Mouse (Mus musculus) gastrocnemius, postnatal 14 days (tissue): ENCODE results near the gene Isca1. TPM values are rescaled to one million over a fixed set of nuclear protein-coding genes. Genes with fewer than 3 reads are reported as not detected.
A peak's percentile ranks its signal among the peaks of the same experiment; 100 is the strongest.
"Not testable (repeated sequence)": the region's sequence is repeated elsewhere in the genome, so short reads cannot be mapped to it uniquely, and the experiment has no call there.

Experiments used
- DNase-seq: peaks from one replicate; pipeline ENCODE4 v3.0.0; 2021; ENCODE audit warnings: mixed read lengths
- intact Hi-C: fragments of 180-260 bp; cut with DNase I; formaldehyde crosslinking; loops from one replicate; pipeline ENCODE4 v1.15.1; 2025; ENCODE audit warnings: low total_unique reads
- long read RNA-seq, 2 experiments: library from polyadenylated mRNA; stranded (forward); transcript quantifications; one replicate each; pipeline ENCODE4 v2.0.0; 2021
- total RNA-seq, 2 experiments: library from RNA; stranded (reverse); gene quantifications; 2 replicates each; pipeline ENCODE4 v1.2.3; 2021

Gene Isca1
- total RNA-seq = 100 to 1,000 TPM; 107 to 121 TPM
- long read RNA-seq, experiment 1, transcript Isca1-201 (4 exons, 1,942 nt) = major isoform, 259 of 268 reads
- long read RNA-seq, experiment 1, partial matches to known transcripts = 3 of 268 reads
- long read RNA-seq, experiment 1, other reads (novel, unspliced or antisense) = 1 of 268 reads
- long read RNA-seq, experiment 2, transcript Isca1-201 (4 exons, 1,942 nt) = major isoform, 275 of 283 reads
- long read RNA-seq, experiment 2, partial matches to known transcripts = 4 of 283 reads
- long read RNA-seq, experiment 2, other reads (novel, unspliced or antisense) = 0 of 283 reads

GRCm38 (mm10) chr13:59769296-59770163 lies at the start of gene Isca1:
TSS of gene Isca1 (minus strand) at chr13:59769810.
- intact Hi-C loops = no loop called here
- DNase-seq = peak; percentile 99

DNA sequence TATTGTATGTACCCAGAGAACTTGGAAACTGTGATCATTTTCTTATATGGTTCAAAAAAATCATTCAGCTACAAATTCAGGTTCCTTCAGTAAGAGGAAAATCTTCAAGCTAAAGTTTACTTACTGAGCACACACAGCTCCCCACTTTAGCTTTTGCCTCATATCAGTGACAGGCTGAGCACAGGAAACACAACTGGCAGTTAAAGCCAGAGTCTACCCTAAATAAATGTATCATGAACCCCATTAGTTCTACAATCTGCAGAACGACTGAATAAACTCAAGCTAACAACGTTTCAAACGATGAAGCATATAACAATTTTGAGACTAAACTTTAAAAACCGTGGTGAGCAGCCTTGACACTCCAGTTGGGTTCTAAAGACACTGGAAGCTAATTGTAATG lies 47.7 kb upstream of the Isca1 start:
- intact Hi-C loops = no loop called here
- DNase-seq = no peak

DNA sequence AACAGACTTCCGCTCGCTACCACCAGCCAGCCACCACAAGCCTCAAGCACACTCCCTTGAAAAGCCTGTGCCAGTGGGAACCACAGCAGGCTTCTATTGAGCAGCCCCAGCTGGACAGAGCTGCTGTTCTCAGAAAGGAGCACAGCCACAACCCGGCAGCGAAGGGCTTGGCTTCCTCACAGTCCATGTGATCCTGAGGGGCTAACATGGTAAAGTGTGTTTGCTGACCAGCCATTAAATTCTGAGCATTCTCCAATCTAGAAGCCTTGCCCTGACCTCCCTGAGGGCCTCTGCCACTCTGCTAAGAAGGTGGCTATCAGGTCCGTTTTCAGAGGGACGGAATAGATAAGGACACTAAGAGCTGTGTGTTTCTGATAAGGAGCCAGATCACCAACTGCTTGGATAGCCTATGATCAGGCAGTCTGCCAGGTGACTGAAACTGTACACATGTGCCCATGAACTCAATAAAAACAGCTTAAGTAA lies 44.5 kb upstream of the Isca1 start:
- intact Hi-C loops = no loop called here
- DNase-seq = no peak

DNA sequence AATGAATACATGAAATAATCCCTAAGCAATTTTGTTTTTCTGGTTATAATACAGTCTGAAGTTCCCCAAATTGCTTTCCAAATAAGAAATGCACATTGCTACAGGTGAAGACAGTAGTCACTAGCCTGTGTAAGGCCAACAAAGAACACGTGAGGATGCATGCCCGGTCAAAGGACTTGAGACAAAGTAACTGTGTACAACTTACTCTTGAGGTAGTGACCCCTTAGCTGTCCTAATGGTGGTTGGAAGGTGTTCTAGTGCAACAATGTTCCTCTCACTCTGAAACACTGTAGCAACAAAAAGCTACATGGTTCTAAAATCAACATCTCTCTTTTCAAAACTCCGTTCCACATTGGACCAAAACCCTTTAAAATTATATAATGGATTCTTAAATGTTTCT lies 42.0 kb upstream of the Isca1 start:
- DNase-seq = no peak
- intact Hi-C loops = no loop called here

DNA sequence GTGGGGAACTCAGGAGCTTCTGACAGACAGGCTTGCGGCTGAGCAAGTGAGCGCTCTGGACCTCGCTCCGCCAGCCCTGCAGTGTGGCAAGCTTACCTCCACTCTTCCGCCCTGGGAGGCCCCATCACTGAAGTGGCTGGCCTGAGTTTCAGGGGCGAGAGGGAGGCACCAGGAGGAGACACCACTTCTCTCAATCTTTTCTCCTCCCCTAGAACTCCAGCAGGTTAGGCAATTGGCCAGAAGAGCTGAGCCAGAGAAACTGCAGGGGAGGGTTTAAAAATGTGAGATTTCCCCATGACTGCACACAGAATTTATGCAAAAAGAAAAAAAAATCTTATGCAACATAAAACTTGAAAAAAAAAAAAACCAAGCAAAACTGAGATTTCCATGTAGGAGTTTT lies 31.4 kb upstream of the Isca1 start:
- intact Hi-C loops = no loop called here
- DNase-seq = no peak

GRCm38 (mm10) chr13:59800077-59800476 lies 30.5 kb upstream of the Isca1 start:
- intact Hi-C loops = no loop called here
- no peak for DNase-seq

- no peak for DNase-seq
- intact Hi-C loops = no loop called here
Measured at GRCm38 (mm10) chr13:59798306-59798705, 28.7 kb upstream of the Isca1 start.

GRCm38 (mm10) chr13:59796466-59796848 lies 26.8 kb upstream of the Isca1 start:
- no peak for DNase-seq
- intact Hi-C loops = no loop called here

DNA sequence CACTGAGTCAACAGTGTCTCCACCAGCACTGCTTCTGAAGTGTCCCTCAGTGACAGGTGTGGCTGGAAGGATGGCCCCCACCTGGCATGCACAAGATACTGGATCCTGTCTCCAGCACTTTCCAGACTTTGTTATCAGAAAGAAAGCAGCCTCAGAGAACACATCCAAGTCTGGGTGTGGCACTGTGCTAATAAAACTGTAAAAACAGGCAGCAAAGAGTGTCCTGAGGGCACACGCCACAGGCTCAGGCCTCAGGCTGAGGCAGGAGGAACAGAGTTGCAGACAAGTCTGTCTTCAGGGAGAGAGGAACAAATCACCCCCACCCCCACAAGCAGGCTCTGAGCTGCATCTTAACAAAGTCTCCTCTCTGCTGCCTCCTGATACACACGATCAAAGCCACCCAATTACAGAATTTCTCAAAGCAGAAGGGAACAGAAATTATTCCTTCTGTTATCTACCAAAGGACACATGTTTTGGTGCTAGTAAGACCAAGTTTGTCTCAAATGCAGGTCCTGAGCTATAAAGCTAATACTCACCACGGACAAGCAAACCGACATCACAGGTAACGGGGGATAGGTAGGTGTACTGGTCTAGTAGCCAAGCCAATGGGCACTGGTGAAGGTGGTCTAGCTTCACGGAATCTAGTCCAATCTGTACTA lies 26.3 kb upstream of the Isca1 start:
- intact Hi-C loops = no loop called here
- no peak for DNase-seq

DNA sequence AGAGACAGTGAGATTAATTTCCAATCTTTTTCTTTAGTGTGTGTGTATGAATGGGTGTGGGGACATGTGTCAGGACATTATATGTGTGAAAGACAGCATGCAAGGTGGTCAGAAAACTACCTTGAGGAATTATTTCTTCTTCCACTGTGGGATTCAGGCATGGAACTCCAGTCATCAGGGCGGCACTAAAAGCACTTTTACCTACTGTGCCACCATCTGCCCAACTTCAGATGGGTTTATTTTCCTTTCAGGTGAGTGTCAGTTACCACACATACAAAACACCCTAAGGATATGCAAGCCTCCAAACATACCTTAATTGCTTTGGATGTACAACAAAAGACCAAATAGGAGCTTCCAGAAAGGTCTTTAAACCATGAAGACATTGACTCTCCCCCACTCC lies 25.2 kb upstream of the Isca1 start:
- no peak for DNase-seq
- intact Hi-C loops = no loop called here

DNA sequence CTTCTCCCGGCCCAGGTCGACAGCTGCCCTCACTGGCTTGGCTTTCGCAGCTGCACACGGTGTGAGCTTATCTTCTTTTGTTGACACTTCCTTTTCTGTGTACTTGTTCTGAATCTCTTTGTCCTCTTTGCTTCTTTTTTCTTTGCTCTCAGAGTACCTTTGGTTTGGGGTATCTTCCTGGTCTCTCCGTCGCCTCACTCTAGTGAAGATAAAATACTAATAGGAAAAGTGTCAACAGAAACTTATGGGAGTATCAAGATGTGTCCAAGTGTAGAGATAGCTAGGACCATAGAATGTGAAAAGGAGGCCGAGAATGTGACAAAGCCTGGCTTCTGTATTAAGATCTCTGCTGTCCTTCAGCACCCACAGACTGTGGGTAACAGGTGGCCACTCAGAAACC lies 12.5 kb upstream of the Isca1 start, which contains the start of gene Gm49354:
Gene Gm49354, minus strand, starts transcription at position 101 of the 400 bp plus-strand sequence.
- DNase-seq = no peak
- intact Hi-C loops = no loop called here

- DNase-seq, intact Hi-C loops: not testable (repeated sequence)
Measured at GRCm38 (mm10) chr13:59779744-59780264, 10.2 kb upstream of the Isca1 start.

- DNase-seq = no peak
- intact Hi-C loops = no loop called here
Measured at GRCm38 (mm10) chr13:59779213-59779612, 9.6 kb upstream of the Isca1 start.

GRCm38 (mm10) chr13:59775168-59775567 lies 5.6 kb upstream of the Isca1 start:
- intact Hi-C loops = no loop called here
- no peak for DNase-seq

- DNase-seq = peak; percentile 81
- intact Hi-C loops = no loop called here
Measured at GRCm38 (mm10) chr13:59771257-59771656, 1.6 kb upstream of the Isca1 start.

DNA sequence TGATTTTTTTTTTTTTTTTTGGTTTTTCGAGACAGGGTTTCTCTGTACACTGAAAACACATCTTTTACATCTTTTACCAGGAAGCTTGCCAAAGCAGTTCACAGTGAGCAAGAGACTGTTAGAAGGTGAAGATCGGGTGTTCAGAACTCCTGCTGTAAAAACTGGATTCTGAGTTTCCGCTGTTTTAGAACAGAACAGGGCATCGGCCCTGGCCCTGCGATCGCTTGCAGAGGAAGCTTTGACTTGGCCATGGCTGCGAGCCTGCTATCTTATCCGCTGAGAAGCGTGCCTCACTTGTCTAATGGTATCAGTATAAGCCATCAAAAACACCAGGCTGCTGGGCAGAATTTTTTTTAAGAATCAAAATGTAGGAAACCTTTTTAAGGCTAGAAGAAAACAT lies 1.2 kb upstream of the Isca1 start:
- intact Hi-C loops = no loop called here
- no peak for DNase-seq

DNA sequence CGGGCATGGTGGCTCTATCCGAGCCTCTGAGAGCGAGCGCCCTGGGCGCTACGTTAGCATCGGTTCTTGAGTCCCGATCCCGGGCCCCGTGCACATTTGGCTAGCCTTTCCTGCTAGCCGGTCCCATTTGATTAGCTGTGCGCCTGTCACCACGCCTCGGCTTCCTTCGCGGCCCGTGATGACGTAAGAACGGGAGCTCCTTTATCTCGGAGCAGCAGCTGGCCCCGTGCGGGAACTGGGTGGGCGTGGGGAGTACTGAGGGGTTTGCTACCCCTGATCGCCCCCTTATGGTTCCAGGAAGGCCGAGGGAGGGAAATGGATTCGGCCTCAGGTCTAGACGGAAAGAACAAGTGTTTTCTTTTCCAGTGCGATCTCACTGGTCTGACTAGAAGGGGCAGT lies 553 bp upstream of the Isca1 start:
- peak; percentile 81 for DNase-seq
- intact Hi-C loops = no loop called here

DNA sequence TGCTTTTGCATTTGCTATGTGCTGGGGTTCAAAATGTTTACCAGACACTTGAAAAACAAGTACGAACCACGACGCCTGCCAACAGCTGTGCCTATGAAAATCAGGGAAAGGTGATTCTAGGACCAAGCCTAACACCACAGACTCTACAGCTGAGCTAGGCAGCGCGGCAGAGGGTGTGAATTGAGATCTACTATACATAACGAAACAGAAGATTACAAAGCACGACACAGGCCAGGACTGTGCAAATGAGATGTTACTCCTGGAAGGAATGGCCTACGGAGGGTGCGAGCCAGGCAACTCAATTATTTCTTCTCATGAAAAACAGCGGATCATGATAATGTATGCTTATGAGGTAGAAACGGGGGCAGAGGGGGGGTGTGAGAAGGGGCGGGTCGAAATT lies 1.1 kb downstream of the Isca1 start:
- DNase-seq = no peak
- intact Hi-C loops = no loop called here

- no peak for DNase-seq
- intact Hi-C loops = no loop called here
Measured at GRCm38 (mm10) chr13:59766786-59767515, 2.7 kb downstream of the Isca1 start.
